Mouse (Mus musculus) right cerebral cortex, postnatal 14 days (tissue): ENCODE results near the gene B9d2.

Experiments
- DNase-seq: peaks from one replicate; pipeline ENCODE4 v3.0.0; 2022

B9d2 gene

GRCm38 (mm10) chr7:25675405-25675804 lies 5.2 kb upstream of the B9d2 start:
- no peak for DNase-seq

DNA sequence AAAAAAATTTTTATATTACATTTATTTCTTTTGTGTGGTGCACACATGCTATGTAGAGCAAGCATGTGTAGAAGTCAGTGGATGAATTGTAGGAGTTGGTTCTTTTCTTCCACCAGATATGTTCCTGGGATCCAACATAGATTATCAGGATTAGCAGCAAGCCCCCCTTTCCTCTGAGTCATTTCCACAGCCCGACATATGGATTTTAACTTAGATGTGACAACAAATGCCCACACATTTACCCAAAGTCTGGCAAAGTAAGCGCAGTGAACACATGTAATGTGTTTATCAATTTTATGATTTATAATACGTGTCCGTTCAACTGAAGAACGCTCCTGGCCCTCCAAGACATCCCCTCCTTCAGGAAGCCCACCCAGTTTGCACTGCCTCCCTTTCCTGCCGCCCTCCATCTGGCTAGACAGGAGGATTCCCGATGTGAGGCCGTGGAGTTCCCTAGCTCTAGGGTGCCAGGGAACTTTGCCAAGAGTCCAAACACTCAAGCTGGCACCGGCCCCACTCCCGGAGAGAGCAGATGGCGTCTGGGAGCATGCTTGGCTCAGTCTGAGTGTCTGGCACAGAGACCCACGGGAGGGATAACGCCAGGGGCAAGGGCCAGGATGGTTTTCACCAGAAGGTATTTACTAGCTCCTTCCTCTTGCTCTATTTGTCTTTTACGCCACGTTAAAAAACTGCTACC lies 4.3 kb upstream of the B9d2 start:
- peak; percentile 94 for DNase-seq

- no peak for DNase-seq
These were observed 3.6 kb upstream of the B9d2 start for GRCm38 (mm10) chr7:25677013-25677412.

- no peak for DNase-seq
These were observed 609 bp upstream of the B9d2 start for GRCm38 (mm10) chr7:25679971-25680370.

DNA sequence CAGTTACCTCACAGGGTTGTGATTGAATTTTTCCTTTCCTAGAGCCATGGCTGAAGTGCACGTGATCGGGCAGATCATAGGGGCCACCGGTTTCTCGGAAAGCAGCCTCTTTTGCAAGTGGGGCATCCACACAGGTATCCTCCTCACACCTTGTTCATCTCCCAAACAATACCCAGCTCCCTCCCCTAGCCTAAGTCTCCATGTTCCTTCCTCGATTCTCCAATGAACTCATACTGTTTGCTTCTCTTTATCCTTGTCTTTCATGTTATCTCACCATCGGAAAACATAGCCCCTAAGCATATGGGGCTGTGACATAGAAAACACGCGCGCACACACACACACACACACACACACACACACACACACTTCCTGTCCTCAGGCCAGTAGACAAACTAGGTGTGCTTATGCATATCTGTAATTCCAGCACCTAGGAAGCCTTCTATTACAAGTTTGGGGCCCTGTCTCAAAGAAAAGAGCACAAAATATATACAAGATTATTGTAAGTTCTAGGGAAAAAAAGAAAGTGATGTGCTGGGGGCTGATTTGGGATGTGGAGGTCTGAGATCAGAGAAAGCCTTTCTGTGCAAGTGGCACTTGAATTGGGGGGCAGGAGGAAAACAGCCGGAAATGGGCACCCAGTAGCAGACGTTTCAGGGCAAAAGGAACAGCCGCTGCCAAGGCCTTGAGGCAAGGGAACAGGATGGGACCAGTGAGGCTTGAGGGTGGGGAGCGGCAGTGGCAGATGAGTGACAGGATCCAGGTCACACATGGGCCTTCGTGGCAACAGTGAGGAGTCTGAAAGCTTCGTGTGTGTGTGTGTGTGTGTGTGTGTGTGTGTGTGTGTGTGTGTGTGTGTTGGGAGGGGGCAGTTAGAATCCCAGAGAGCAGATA lies 1.0 kb downstream of the B9d2 start:
- no peak for DNase-seq

GRCm38 (mm10) chr7:25683474-25684180 lies 3.0 kb downstream of the B9d2 start:
- DNase-seq = no peak

DNA sequence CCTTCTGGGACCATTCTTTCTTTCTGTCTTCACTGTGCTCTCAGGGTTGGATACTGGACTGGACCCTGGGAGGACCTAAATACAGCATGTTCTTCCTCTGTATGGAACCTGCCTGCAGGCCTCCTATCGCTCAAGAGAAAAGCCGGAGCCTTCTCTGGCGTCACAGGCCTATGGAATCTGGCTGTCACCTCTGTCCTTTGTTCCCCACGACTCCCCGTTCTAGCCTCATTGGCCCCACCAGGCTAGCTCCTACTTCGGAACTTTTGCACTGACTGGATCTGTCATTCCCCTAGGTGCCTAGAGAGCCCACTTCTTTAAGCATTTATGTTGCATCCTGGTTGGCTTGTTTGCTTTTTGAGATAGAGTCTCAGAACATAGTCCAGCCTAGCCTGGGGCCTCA lies 4.1 kb downstream of the B9d2 start:
- no peak for DNase-seq

DNA sequence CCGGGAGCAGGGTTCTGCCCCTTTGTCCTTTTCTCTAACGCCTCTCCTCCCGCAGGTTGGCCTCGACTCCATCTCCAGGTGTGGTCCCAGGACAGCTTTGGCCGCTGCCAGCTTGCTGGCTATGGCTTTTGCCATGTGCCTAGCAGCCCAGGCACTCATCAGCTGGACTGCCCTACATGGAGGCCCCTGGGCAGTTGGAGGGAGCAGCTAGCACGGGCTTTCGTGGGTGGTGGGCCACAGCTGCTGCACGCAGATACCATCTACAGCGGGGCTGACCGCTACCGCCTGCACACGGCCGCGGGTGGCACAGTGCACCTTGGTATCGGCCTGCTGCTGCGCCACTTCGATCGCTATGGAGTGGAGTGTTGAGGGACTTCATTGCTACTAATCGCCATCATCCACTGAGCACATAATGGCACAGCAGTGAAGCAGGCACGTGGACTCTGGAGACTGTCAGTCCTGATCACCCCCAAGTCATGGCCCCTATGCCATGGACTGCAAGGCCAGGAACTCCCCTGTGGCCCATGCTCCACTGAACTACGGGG lies 5.4 kb downstream of the B9d2 start:
- DNase-seq = no peak

- no peak for DNase-seq
These were observed 6.3 kb downstream of the B9d2 start, which contains the start of gene Tgfb1 for GRCm38 (mm10) chr7:25686680-25687531. Tgfb1 (plus strand) TSS chr7:25687002.

DNA sequence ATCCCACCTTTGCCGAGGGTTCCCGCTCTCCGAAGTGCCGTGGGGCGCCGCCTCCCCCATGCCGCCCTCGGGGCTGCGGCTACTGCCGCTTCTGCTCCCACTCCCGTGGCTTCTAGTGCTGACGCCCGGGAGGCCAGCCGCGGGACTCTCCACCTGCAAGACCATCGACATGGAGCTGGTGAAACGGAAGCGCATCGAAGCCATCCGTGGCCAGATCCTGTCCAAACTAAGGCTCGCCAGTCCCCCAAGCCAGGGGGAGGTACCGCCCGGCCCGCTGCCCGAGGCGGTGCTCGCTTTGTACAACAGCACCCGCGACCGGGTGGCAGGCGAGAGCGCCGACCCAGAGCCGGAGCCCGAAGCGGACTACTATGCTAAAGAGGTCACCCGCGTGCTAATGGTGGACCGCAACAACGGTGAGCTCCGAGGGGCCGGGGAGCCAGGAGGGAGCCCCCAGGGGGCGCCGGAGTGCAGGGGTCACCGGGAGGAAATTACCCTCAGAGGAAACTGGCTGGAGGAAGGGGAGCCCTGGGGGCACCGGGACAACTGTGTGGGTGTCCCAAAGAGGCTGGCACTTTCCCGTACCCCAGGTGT lies 7.3 kb downstream of the B9d2 start:
- no peak for DNase-seq

GRCm38 (mm10) chr7:25688810-25689586 lies 8.4 kb downstream of the B9d2 start:
- DNase-seq = no peak

GRCm38 (mm10) chr7:25689603-25690021 lies 9.0 kb downstream of the B9d2 start:
- DNase-seq = no peak

GRCm38 (mm10) chr7:25690051-25690450 lies 9.5 kb downstream of the B9d2 start:
- no peak for DNase-seq

- DNase-seq = no peak
These were observed 13.5 kb downstream of the B9d2 start for GRCm38 (mm10) chr7:25694104-25694503.

GRCm38 (mm10) chr7:25699851-25700250 lies 19.3 kb downstream of the B9d2 start:
- DNase-seq = no peak

DNA sequence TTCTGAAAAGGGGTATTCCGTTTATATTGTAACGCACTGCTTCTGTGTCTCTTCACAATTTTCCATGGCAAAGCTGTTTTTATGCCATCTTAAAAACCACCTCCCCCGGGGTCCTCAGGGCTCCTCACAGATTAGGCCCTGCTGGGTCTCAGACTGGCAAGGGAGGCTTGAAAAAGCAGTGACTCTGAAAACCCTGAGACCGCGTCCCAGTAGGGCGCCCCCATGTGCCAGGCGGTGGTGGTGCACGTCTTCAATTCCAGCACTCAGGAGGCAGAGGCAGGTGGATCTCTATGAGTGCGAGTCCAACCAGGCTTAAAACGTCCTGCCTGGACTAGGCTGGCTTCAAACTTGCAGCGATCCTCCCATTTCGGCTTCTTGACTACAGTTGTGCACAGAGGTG lies 20.2 kb downstream of the B9d2 start:
- DNase-seq = no peak

DNA sequence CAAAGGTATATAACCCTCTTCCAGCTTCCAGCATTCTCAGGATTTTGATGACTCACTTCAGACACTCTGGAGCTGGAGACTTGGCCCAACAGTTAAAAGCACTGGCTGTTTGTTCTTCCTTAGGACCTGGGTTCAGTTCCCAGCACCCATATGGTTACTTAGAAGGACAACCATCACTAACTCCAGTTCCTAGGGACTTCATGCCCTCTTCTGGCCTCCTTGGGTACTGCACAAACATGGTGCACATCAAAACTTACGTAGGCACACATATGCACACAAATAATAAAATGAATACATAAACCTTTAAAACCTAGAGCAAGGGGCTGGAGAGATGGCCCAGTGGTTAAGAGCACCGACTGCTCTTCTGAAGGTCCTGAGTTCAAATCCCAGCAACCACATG lies 21.8 kb downstream of the B9d2 start:
- no peak for DNase-seq

- no peak for DNase-seq
These were observed 23.4 kb downstream of the B9d2 start for GRCm38 (mm10) chr7:25703793-25704494.

- no peak for DNase-seq
These were observed 24.3 kb downstream of the B9d2 start for GRCm38 (mm10) chr7:25704716-25705364.

DNA sequence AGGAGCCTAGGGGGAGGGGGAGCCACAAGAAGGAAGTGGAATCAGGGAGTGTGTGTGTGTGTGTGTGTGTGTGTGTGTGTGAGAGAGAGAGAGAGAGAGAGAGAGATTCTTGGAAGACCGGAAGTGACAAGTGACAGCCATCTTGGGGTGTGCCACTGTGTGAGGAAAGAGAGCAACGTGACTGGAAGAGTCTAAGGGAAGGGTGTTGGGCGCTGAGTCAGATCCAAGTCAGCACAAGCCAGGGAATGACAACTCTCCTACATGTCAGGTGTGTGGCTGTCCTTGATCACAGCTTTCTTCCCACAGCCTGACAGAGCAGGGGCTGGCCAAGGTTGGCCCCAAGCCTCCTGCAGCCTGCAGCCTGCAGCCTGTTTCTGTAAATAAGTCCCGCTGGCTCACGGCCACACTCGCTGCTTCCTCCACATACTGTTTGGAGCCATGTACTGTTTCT lies 25.2 kb downstream of the B9d2 start:
- DNase-seq = no peak
